Mouse (Mus musculus) thymus, postnatal 0 days (tissue): Measurements from ENCODE around the gene Lin7a. TPM values are rescaled to one million over a fixed set of nuclear protein-coding genes. Genes with fewer than 3 reads are reported as not detected.

Source experiments
- DNase-seq: peaks from one replicate; pipeline ENCODE4 v3.0.0-alpha.2; 2015; ENCODE audit warnings: low spot score
- polyA plus RNA-seq: library from polyadenylated mRNA; unstranded; fragments of >200 nt; fragmentation: Nextera tagmentation; extraction: Ambion mirVana; gene quantifications from 2 replicates; pipeline ENCODE4 v1.2.1, GENCODE M21; 2015

The Lin7a gene
- polyA plus RNA-seq: 0.60 and 1.1 TPM in 2 replicates

DNA sequence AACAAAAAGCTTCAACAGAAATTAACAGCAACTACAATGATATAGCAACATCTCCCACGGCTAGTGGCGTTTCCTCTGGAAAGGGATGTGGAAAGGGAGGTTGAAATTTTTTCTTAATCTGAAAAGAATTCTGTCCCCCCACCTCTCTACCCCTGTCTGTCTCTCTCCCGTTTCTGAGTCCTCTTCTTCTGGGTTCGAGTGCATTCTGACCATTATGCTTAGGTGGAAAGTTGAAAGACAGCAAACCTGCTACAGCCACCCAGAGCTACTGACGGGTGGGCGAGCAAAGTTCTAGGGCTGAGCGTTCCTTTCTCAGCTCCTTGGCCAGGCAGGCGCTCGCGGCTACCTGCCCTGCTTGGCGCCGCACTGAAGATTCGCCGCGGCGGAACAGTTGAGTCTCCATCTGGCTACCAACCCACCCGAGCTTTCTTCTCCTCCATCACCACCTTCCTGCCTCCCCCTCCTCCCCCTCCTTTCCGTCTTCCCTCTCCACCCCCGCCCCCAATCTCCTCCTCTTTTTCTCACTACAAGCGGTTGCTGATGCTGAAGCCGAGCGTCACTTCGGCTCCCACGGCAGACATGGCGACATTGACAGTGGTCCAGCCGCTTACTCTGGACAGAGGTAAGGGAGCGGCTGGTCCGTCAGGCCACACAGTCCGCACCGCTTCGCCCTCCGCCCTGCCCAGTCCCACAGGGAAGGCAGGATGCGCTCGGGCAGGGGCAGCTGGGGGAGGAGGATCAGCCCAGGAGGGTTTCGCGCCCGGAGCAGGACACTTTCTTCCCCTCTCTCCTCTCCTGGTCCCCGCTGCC, at the start of gene Lin7a:
Lin7a (plus strand) TSS at position 366 of the 810 bp plus-strand sequence.
- DNase-seq: no peak

DNA sequence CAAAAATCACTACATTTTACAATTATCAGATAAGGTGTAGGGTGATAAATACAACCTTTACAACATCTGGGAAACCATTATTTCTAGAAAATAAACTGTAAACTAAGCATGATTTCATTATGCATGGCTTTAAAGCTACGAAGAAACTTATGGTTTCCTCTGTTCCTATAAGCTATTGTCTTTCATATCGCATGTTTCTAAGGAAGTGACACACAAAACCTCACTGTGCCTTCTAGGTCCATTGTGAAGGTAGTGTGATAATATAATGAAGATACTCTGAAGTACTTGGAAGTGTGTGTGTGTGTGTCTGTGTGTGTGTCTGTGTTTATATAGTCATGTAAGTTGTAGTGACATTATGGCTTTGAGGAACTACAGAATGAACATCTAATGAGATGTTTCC, 49.8 kb upstream of the Lin7a start:
- no peak for DNase-seq

DNA sequence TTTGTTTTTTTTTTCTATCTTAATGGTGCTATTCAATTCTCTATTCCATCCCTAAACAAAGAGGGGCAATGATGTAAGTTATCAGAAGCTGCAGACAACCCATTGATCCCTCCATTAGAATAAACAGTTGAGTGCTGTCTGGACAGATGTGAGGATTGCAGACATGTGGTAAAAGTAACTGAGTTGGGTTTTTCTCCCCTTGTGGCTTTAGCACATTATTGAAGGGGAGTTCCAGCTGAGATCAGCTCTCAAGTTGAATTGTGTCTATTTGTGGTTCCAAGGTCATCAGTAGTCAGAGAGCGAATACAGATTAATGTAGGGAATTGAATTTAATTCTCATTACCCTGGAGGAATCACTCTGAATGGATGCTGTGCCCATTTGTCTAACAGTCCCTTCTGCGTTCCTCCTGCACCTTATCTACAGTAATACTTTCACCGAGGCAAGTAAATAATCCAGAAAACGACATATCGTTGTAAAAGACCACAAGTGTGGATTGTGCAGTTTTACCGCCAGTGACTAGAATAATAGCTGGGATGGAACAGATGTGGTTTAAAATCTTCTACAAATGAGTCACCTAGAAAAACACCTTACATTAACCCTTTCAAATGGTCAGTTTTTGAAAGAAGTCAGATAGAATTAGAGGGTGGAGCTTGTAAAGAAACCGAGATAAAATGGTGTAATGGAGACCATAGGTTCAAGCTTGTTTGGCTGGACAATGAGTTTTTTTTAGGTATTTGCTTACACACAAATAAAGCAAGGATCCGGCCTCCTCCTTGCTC, 48.9 kb upstream of the Lin7a start:
- no peak for DNase-seq

DNA sequence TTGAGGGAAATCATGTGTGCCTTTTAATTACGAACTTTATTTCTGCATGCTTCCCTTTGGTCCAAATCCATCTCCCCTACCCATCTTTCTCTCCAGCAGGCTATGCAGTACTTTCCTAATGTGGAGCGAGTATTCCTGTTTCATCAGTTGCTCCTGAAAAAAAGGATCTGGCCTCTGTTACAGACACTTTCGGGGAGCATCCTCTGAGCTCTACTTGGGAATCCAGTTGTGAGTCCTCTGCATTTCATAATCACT, 48.4 kb upstream of the Lin7a start:
- DNase-seq: no peak

DNA sequence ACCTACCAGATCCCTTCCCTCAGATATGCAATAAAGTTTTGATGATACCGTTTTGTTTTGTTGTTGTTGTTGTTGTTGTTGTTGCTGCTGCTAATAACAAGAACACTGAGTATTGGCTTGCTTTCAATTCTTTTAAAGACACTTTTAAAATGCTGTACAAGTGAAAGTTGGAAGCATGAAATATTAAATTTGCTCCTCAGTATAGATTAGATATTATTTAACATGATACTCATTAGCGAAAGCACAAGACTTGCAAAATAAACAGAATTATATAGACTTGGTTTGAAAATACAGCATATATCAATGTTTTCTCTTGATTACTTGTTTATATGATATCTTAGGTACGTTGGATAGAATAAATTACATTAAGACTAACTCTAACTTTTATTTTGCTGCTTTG, 47.7 kb upstream of the Lin7a start:
- no peak for DNase-seq

DNA sequence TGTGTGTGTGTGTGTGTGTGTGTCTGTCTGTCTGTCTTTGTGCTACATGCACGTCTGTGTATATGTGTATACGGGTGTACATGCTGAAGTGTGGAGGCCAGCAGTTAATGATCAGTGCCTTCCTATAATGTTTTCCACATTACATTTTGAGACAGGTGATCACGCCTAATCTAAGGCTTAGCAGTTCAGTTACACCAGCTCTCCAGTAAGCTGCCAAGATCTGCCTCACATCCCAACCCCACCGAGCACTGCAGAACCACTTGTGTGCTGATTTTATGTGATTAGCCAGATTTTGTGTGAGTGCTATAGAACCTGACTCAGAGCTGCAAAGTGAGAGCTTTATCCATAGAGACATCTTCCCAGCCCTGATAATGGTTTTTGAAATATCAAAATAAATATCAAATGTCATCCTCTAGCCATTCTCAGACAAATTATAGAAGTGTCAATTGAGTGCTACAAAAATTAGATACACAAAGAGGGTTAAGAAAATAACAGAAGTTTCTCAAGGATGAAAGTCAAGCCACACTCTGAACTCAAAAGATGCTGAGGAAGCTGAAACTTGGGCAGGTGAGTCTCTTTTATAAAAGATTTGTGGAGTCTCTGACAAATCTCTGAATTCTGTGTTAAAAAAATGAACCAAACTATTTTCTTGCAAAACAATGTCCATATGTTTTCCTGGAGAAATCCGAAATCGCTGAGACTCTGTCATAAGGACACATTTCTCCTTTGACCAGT, 46.7 kb upstream of the Lin7a start:
- DNase-seq: no peak

DNA sequence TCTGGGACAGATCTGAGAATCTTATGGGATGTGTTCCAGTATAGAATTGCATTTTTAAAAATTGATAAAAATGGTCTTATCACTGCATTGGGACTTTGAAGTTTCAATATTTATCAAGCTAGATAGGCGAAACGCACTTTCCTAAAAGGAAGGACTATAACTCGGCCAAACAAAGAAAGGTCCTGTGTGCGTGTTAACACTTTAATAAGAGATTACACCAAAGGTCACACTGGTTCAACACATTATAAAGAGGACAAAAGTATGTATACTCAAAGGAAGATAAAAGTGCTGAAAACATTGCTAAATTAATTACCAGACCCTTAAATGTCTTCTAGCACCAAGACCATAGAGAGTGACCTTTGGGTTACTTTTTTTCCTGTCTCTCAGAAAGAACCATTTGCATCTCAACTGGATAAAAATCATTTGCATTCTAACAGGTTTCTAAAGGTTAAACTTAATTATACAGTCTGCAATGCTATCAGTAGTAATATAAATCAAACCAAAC, 46.1 kb upstream of the Lin7a start:
- DNase-seq: no peak

DNA sequence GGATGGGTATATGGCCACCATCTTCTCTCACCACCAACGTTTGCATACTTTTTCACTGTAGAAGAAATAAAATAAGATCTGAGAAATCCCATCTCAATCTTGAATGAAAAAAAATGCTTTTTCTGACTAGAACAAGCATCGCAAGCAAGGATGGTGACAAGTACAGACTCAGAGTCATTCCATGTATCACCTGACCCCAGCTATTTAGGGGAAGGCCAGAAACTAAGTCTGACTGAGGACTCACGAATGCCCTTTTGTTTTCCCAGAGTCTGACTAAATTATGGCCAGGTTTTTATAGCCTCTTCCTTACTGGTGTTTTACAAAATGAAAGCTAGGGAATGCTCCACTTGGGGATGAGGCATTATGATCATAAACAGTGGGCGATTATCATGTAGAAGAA, 45.6 kb upstream of the Lin7a start:
- no peak for DNase-seq

DNA sequence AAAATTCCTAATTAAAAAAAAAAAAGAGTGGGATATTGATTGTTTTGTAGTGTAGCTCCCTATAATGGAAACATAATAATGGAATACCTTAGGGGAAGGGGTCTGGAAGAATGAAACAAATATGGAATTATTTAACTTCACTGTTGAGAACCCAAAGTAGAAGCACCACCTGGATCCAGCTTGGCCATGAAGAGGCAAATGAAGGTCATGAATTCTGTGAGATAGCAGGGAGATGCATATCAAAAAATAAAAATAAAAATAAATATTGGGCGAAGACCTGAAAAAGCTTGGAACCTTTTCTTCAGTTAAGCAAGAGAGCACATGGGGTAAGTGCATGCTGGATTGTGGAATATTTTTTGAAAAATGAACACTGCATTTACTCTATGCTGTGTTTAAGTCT, 43.6 kb upstream of the Lin7a start:
- DNase-seq: no peak

DNA sequence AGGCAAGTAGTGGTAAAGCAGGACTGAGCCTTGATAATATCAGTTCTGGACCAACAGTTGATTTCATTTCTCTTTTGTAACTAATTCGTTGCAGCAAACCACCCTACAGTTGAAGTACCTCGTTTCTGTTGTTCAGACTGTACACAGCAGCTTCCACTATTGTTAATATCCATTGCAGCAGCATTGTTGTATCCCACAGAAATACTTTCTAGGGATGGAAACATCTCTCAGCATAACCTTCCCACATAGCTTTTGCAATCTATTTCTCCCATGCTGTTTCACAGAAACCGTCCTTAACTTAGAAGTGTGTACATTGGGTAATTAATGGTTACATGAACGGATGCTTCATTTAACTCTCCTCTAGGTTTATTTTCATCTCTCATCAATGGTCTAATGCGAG, 42.7 kb upstream of the Lin7a start:
- DNase-seq: no peak

DNA sequence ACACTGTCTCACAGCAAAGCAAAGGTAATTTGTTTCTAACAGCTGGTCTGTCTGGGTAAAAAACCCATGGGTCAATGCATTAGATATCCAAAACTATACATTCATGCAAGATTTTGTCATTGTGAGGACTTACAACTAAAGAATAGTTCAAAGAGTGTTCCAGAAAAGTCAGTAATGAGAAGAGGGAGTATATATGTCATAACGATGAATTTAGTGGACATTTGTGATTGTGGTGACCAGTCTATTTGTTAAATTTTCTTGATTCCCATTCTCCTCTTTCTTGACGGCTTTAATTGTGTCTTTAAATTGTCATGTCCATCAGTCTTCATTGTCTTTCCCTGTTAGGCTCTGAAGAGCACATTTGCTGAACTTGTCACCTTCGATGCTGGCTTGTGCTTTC, 42.1 kb upstream of the Lin7a start:
- DNase-seq: no peak

DNA sequence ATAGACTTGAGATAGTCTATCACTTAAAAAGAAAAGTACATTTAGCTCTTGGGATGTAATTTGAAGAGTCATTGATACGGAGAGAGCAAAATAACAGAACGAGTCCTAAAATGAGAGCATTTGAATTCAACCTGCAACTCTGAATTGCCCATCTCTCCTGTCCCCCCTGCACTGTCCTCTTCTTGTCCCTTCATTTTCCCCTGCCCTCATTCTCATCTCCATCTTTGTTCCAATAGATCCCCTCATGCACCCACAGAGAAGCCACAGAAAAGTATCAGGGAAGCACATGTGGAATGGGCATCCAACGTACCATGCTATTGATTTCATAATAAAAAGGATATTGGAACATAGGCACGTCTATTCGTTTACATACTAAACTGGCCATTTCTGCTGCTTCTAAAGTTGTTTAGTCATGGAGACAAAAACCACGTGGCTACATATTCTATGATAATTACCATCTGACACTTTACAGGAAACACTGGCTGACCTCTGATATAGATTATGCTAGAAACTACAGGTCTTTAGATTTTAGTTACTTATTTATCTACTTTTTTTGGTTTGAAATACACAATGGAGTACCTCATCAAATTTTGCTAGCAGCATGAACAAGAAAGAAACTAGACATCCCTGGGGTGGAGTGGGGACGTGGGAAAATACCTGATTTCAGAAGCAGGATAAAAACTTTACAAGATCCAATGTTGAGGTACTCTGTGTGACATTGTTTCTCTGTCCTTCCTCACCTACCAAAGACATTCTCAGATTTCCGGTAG, 41.2 kb upstream of the Lin7a start:
- DNase-seq: no peak

DNA sequence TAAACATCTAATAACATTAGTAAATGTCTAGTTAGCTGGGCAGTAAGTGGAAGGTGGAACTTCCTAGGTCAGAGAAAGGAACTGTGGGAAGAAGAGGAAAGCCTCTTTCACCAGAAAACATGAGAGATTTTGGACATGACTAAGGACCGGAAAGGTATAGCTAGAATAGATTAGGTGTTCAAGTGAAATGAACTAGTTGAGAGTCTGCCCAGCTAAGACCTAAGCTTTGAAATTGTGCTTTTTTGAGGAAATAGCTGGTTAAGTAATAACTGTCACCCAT, 40.7 kb upstream of the Lin7a start:
- DNase-seq: no peak

DNA sequence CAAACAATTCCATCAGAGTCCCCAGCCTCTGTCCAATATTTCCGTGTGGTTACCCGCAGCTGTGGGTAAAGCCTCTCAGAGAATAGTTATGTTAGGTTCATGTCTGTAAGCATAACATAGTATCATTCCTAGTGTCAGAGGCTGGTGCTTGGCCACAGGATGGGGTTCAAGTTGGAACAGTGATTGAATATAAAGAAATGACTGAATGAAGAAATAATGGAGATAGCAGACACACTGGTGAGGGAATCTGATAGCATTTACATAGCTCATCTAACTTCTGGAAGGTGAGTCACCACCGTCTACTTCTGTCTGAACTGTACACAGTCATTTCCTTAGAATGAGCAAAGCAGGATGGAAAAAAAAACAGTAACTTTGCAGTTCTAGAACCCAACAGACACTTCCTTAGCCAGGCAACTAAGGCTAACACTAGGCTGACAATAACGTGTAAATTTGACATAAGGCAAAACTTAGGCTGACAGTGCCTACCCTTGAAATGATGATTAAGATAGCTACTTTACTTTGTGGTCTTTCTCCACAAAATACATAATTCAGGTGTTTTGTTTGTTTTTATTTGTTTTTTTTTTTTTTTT, 40.0 kb upstream of the Lin7a start:
- DNase-seq: no peak

DNA sequence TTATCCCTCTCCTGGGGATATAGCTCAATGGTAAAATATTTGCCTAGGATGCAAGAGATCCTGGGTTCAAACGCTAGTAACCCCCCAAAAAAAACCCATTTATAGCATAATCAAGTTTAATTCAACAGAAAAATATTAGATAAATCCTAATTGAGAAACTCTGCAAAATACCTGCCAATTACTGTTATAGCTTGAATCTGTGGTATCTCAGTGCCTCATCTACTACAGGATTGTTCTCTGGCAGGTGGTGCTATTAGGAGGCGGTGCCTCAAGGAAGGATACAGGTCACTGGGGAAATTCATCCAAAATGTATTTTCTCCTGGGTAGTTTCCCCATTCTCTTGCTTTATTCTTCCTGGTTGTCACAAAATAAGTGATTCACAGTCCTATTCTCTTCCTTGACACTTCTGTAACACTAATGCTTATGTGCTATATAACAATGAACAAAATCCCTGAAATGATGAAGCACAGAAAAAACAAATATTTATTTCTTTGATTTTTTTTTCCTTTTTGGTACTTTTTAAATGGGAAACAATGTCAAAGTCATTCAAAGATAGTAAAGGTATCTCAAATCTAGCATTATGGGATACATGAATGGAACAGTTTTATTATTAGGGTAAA, 38.9 kb upstream of the Lin7a start:
- DNase-seq: no peak

DNA sequence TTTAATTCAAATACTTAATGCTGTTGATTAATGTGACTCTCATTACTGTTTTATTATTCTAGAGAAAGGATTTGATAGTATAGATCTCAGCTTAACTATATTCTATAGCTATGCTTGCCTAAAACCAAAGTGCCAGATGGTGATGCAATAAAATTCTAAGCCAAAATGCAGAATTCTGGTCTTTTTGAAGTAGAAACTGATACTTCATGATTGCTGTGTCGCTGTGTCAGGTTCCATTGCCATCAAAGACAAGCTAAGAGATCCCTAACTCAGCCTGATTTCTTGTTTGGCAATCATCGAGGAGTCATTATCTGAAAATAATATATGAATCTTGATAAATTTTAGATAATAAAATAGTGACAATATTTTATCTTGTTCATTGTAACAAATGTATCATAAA, 38.3 kb upstream of the Lin7a start:
- no peak for DNase-seq

DNA sequence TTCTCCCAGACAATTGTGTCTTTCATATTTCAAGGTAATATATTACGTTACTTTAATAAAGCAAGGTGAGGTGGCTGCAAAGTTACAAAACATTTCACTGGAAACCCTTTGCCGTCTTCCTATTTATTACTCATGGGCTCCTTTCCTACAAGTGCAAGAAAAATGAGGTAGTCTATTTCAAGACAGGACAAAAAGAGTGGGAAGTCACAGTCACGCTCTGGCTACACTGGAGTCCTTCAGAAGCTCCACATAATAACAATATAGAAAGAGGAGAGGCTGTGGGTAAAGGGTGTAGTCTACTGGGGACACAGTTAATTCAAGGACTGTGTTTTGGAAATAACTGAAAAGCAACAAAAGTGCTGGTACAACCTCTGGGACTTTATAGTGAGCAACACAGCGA, 37.7 kb upstream of the Lin7a start:
- DNase-seq: no peak

DNA sequence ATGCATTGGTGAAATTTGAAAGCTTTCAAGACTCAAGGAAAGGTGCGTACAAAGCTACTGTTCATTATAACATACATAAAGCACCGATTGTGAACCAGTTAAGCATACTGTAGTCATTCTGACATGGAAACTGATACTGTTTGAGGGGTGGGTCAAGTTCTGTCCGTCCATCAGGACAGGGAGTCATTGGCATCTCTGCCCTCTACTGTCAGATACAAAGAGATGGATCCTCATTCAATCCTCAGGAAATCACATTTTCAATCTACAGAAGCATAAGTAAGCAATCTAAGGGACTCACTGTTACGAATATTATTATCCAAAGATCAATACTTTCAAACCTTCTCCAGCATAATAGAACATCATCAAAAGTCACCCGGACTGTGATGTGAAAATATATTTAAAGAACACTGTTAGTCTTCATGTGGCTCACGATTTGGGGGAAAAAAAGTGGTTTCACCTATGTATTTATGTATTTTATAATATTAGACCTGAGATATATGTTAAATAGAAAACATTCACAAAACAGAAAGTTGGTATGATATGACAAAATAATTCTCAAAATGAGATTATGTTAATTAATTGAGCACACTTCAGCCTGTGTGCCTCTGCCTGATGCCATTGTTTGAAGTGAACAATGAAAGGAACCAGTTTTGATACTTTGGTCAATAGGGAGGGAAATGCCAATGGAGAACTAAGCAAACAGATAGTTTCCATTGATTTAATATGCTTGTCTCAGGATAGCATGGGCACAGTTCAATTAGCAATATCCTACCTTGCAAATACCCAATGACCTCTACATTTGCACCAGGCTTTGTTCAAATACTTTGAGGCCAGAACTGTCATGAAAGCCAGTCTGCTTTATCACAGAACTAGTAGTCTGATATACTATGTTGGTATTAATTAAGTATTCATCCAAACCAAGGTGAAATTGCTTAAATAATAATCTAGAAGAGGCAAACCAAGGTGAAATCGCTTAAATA, 36.8 kb upstream of the Lin7a start:
- DNase-seq: no peak

DNA sequence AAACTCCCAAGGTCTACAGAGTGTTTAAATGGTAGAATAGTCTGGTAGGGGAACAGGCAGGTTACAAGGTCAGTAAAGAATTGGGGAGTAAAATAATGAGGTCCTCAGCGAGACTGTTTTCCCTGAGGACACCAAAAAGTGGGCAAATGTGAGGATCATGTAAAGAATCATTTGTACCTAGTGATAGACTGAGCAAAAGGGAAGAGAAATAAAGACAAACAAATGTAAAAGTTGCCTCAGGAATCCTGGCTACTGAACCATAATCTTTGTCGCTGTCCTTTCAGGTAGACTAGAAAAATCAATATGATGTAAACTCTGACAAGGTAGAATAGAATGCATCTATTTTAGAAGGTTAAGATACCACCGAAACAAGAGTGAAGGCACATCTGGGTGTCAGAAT, 36.0 kb upstream of the Lin7a start:
- DNase-seq: no peak

DNA sequence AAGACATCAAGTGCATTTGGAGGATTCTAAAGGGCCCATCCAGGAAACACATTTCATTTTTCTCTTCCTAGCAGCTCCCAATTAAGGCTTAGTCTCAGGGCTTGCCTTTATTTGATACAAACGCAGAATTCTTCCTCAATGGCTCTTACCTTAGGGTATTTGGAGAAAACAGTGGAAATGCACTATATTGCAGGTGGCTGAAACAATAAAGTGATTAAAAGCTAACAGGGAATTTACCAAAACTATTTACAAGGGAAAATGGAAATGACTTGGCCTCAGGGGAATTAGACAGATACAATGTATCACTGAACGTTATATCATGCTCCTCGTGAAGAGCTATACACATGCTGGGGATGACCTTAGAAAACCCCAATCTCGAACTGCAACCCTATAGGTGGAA, 35.3 kb upstream of the Lin7a start:
- DNase-seq: no peak
